Mouse (Mus musculus) urinary bladder, postnatal 0 days (tissue): ENCODE results near the gene 2310022A10Rik. TPM values are rescaled to one million over a fixed set of nuclear protein-coding genes. Genes with fewer than 3 reads are reported as not detected.

Experiments used
- polyA plus RNA-seq: library from polyadenylated mRNA; unstranded; fragments of >200 nt; fragmentation: Nextera tagmentation; extraction: Ambion mirVana; gene quantifications from 2 replicates; pipeline ENCODE4 v1.2.1, GENCODE M21; 2015

Gene 2310022A10Rik
- polyA plus RNA-seq: 10.5 and 11.2 TPM in 2 replicates

DNA sequence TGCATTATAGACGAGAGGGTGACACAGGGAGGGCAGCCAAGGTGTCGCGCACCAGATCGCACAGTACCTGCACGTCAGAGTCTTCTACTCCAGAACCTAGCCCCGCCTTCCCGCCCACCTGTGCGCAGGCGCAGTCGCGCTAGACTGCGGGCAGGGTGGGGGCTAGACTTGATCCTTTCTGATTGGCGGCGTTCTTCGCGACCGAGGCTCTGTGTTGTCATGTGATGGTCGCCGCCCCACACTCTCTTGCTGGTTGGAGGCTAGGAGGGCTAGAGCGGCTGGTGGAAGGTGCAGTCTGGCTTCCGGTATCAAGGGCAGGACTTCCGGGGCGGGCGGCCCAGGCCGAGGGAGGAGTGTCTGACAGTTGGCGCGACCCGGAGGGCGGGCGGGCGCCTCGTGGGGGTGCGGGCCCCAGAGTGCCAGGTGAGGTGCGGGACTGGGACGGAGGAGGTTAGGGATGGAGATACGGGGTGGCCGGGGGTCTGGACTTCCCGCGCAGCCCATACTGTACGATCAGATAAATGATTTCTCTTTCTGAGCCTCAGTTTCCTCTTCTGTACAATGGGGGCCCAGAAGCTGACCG, at the start of gene 2310022A10Rik, which contains the start of gene Pld3:
Gene 2310022A10Rik, plus strand, starts transcription at position 303 of the 583 bp plus-strand sequence.
Gene Pld3, minus strand, starts transcription at position 288 of the 583 bp plus-strand sequence.

GRCm38 (mm10) chr7:27522967-27523366, 30.1 kb upstream of the 2310022A10Rik start, which contains the start of gene Hipk4:
TSS of gene Hipk4 (plus strand) at chr7:27523267.

GRCm38 (mm10) chr7:27591266-27592216, 38.5 kb downstream of the 2310022A10Rik start, which contains the start of gene Akt2:
TSS of gene Akt2 (plus strand) at chr7:27591552.

Other genes starting within 250 kb of the 2310022A10Rik start
- gene Ltbp4, start 215.5 kb upstream of the 2310022A10Rik start, polyA plus RNA-seq: 100 and 115 TPM in 2 replicates
- gene Shkbp1, start 197.2 kb upstream of the 2310022A10Rik start, polyA plus RNA-seq: 26.1 and 28.3 TPM in 2 replicates
- gene Gm20479, start 195.8 kb upstream of the 2310022A10Rik start, polyA plus RNA-seq: 0.51 and 1.5 TPM in 2 replicates
- gene Sptbn4, start 105.5 kb upstream of the 2310022A10Rik start, polyA plus RNA-seq: 0.37 and 0.46 TPM in 2 replicates
- 50.0 and 67.3 TPM in 2 replicates for gene Blvrb, start 105.3 kb upstream of the 2310022A10Rik start, polyA plus RNA-seq
- gene Sertad3, start 79.5 kb upstream of the 2310022A10Rik start, polyA plus RNA-seq: 19.5 and 22.0 TPM in 2 replicates
- gene Sertad1, start 66.3 kb upstream of the 2310022A10Rik start, polyA plus RNA-seq: 53.6 and 59.8 TPM in 2 replicates
- gene Prx, start 53.9 kb upstream of the 2310022A10Rik start, polyA plus RNA-seq: 4.2 and 5.3 TPM in 2 replicates
- 0.75 and 0.76 TPM in 2 replicates for gene Hipk4, start 30.0 kb upstream of the 2310022A10Rik start, polyA plus RNA-seq
- gene Pld3, start within 50 bp of the 2310022A10Rik start, polyA plus RNA-seq: 61.5 and 71.4 TPM in 2 replicates
- 53.6 and 57.1 TPM in 2 replicates for gene Akt2, start 38.3 kb downstream of the 2310022A10Rik start, polyA plus RNA-seq
- gene Ttc9b, start 100.7 kb downstream of the 2310022A10Rik start, polyA plus RNA-seq: 0.19 TPM in 1 of 2 replicates, not detected in the other
- gene Map3k10, start 121.4 kb downstream of the 2310022A10Rik start, polyA plus RNA-seq: 5.2 and 6.4 TPM in 2 replicates
- gene Zfp607b, start 136.1 kb downstream of the 2310022A10Rik start, polyA plus RNA-seq: 2.1 and 3.1 TPM in 2 replicates
- gene Zfp60, start 178.2 kb downstream of the 2310022A10Rik start, polyA plus RNA-seq: 7.8 and 9.7 TPM in 2 replicates